Comparison of ENCODE assay signal across 9 mouse cellular contexts in the genomic region with DNA sequence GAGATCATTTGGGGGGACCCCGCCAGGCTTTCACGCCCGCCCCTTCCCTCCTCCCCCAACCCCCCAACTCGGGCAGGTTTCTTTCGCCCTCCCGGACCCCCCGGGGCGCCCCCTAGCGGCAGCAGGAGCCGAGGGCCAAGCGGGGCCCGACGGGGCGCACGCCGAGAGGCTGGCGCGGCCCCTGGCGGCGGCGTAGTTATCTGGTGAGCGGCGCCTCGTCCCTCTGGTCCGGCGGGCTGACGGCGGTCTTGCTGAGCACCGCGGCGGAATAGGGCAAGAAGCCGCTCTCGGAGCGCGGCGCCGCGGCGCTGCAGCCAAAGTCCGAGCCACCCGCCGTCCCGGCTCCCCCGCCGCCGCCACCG. TPM values are rescaled to one million over a fixed set of nuclear protein-coding genes. Genes with fewer than 3 reads are reported as not detected.
DNase-seq lines count a peak whose midpoint lies in the region; ATAC-seq lines count a peak whose summit lies in the region.
"Had no signal": no experiment of that assay in that cellular context is flagged by ENCODE, and none has a peak within 500 bp of the region (broad histone marks: within the 10 kb centered on the region; RNA-seq: fewer than 3 reads in every experiment).

No protein-coding gene starts in this region.

- intact Hi-C loops in left cerebral cortex, postnatal 4 days (cut with DNase I), result loop anchor here (5.0 kb wide), 1 partner anchor 588 kb away; no protein-coding TSS in a partner anchor
- intact Hi-C loops in left cerebral cortex, postnatal 25 days (cut with DNase I), result loop anchor here (2.0 to 5.0 kb wide), 2 partner anchors 47 to 355 kb away; partner anchors contain the start of gene Hoxd8

- H3K36me3 ChIP-seq in embryonic facial prominence, embryonic 12.5 days, result no peaks in the 10 kb centered on the region
- H3K36me3 ChIP-seq in hindbrain, embryonic 11.5 days (ENCODE audit: control insufficient read depth, insufficient read depth, low read length), result no peaks in the 10 kb centered on the region
- H3K36me3 ChIP-seq in liver, embryonic 13.5 days, result no peaks in the 10 kb centered on the region

- peak overlapping the region; percentile 50 for H3K4me2 ChIP-seq in embryonic facial prominence, embryonic 12.5 days (replicated peaks)
- H3K4me2 ChIP-seq in hindbrain, embryonic 11.5 days (replicated peaks; ENCODE audit: low read depth, low read length), result peak overlapping the region; percentile 42
- peak overlapping the region; percentile 53 for H3K4me2 ChIP-seq in liver, embryonic 13.5 days

- peaks cover 73% of the 10 kb centered on the region for H3K27me3 ChIP-seq in embryonic facial prominence, embryonic 12.5 days
- peaks cover 83% of the 10 kb centered on the region for H3K27me3 ChIP-seq in hindbrain, embryonic 11.5 days (ENCODE audit: control insufficient read depth, insufficient read depth, low read length)
- peaks cover 91% of the 10 kb centered on the region for H3K27me3 ChIP-seq in liver, embryonic 13.5 days

- peak overlapping the region; percentile 32 for H3K4me3 ChIP-seq in embryonic facial prominence, embryonic 12.5 days
- H3K4me3 ChIP-seq in hindbrain, embryonic 11.5 days (ENCODE audit: low read depth, low read length), result peak overlapping the region; percentile 35
- H3K4me3 ChIP-seq in liver, embryonic 13.5 days (replicated peaks), result peak overlapping the region; percentile 44

- no peak overlapping the region; the same call in 1 of the 2 replicates for H3K9ac ChIP-seq in embryonic facial prominence, embryonic 12.5 days
- no peak overlapping the region; the same call in 1 of the 2 replicates for H3K9ac ChIP-seq in hindbrain, embryonic 11.5 days (ENCODE audit: low read depth, low read length)
- H3K9ac ChIP-seq in liver, embryonic 13.5 days, result no peak overlapping the region

- no peaks in the 10 kb centered on the region for H3K9me3 ChIP-seq in embryonic facial prominence, embryonic 12.5 days
- H3K9me3 ChIP-seq in hindbrain, embryonic 11.5 days (ENCODE audit: control insufficient read depth, low read length), result no peaks in the 10 kb centered on the region
- H3K9me3 ChIP-seq in liver, embryonic 13.5 days (replicated peaks), result no peaks in the 10 kb centered on the region

- no peak for ATAC-seq in embryonic facial prominence, embryonic 12.5 days (ENCODE audit: insufficient number of reproducible peaks, insufficient read depth, low FRiP score, low TSS enrichment)
- no peak for ATAC-seq in hindbrain, embryonic 11.5 days (ENCODE audit: low FRiP score)
- no peak for ATAC-seq in liver, embryonic 13.5 days (ENCODE audit: low read depth)

- DNase-seq in left cerebral cortex, postnatal 4 days, result peak; percentile 49
- DNase-seq in left cerebral cortex, postnatal 25 days (ENCODE audit: low spot score in 2 of 2), result no peak
- peak; percentile 62 for DNase-seq in hindbrain, embryonic 11.5 days (ENCODE audit: low spot score)
- DNase-seq in liver, embryonic 13.5 days, result no peak
- DNase-seq in retina, postnatal 1 day, result peak; percentile 43
- no peak for DNase-seq in spleen, postnatal 14 days (ENCODE audit: low spot score in 2 of 2)
- no peak for DNase-seq in layer of hippocampus, adult 11-12 months (ENCODE audit: low spot score)

- H3K4me1 ChIP-seq in embryonic facial prominence, embryonic 12.5 days, result peaks cover 9% of the 10 kb centered on the region; the same call in 1 of the 2 replicates
- H3K4me1 ChIP-seq in hindbrain, embryonic 11.5 days (replicated peaks; ENCODE audit: control insufficient read depth, insufficient read depth, low read length), result peaks cover 5% of the 10 kb centered on the region; the same call in 1 of the 2 replicates
- peaks cover 3% of the 10 kb centered on the region; the same call in 1 of the 2 replicates for H3K4me1 ChIP-seq in liver, embryonic 13.5 days (replicated peaks)

- 0% methylated on average over 40 of the region's 47 CpGs for WGBS in embryonic facial prominence, embryonic 12.5 days
- WGBS in hindbrain, embryonic 11.5 days, result 2% methylated on average over 26 of the region's 47 CpGs
- under 1% methylated on average over 37 of the region's 47 CpGs for WGBS in liver, embryonic 13.5 days (ENCODE audit: insufficient replicate concordance)

- no peak overlapping the region for H3K27ac ChIP-seq in embryonic facial prominence, embryonic 12.5 days
- H3K27ac ChIP-seq in hindbrain, embryonic 11.5 days (ENCODE audit: low read depth, low read length), result peak overlapping the region; percentile 42; the same call in 1 of the 2 replicates
- H3K27ac ChIP-seq in liver, embryonic 13.5 days, result no peak overlapping the region
- H3K27ac ChIP-seq: macrophage had no signal

RNA-seq across cellular contexts. Expression of gene Evx2, which starts 4.0 kb away (rescaled TPM):
- total RNA-seq in left cerebral cortex, postnatal 4 days (2021), result not detected
- total RNA-seq in left cerebral cortex, postnatal 25 days (2021), result not detected
- polyA plus RNA-seq in embryonic facial prominence, embryonic 12.5 days (2016; fragmentation: Nextera tagmentation; extraction: Ambion mirVana), result 0.06 TPM in 1 of 2 replicates, not detected in the other
- polyA plus RNA-seq in hindbrain, embryonic 11.5 days (2014; fragmentation: Nextera tagmentation; extraction: Ambion mirVana), result 1.6 and 2.4 TPM in 2 replicates
- not detected in 2 replicates for polyA plus RNA-seq in liver, embryonic 13.5 days (2015; fragmentation: Nextera tagmentation; extraction: Ambion mirVana)
- polyA plus RNA-seq: macrophage had no signal

RNA-seq across cellular contexts. Expression of gene Hoxd13, which starts 12.7 kb away (rescaled TPM):
- not detected for total RNA-seq in left cerebral cortex, postnatal 4 days (2021)
- total RNA-seq in left cerebral cortex, postnatal 25 days (2021), result not detected
- polyA plus RNA-seq in embryonic facial prominence, embryonic 12.5 days (2016; fragmentation: Nextera tagmentation; extraction: Ambion mirVana), result not detected in 2 replicates
- polyA plus RNA-seq in hindbrain, embryonic 11.5 days (2014; fragmentation: Nextera tagmentation; extraction: Ambion mirVana), result 0.15 TPM in 1 of 2 replicates, not detected in the other
- polyA plus RNA-seq in liver, embryonic 13.5 days (2015; fragmentation: Nextera tagmentation; extraction: Ambion mirVana), result not detected in 2 replicates
- polyA plus RNA-seq: macrophage had no signal

RNA-seq across cellular contexts. Expression of gene Hoxd12, which starts 19.4 kb away (rescaled TPM):
- total RNA-seq in left cerebral cortex, postnatal 4 days (2021), result not detected
- not detected for total RNA-seq in left cerebral cortex, postnatal 25 days (2021)
- polyA plus RNA-seq in embryonic facial prominence, embryonic 12.5 days (2016; fragmentation: Nextera tagmentation; extraction: Ambion mirVana), result 0.11 TPM in 1 of 2 replicates, not detected in the other
- polyA plus RNA-seq in hindbrain, embryonic 11.5 days (2014; fragmentation: Nextera tagmentation; extraction: Ambion mirVana), result not detected in 2 replicates
- polyA plus RNA-seq in liver, embryonic 13.5 days (2015; fragmentation: Nextera tagmentation; extraction: Ambion mirVana), result not detected in 2 replicates
- polyA plus RNA-seq: macrophage had no signal

RNA-seq across cellular contexts. Expression of gene Hoxd11, which starts 24.0 kb away (rescaled TPM):
- total RNA-seq in left cerebral cortex, postnatal 4 days (2021), result not detected
- total RNA-seq in left cerebral cortex, postnatal 25 days (2021), result not detected
- polyA plus RNA-seq in embryonic facial prominence, embryonic 12.5 days (2016; fragmentation: Nextera tagmentation; extraction: Ambion mirVana), result not detected in 2 replicates
- polyA plus RNA-seq in hindbrain, embryonic 11.5 days (2014; fragmentation: Nextera tagmentation; extraction: Ambion mirVana), result not detected in 2 replicates
- polyA plus RNA-seq in liver, embryonic 13.5 days (2015; fragmentation: Nextera tagmentation; extraction: Ambion mirVana), result not detected in 2 replicates
- polyA plus RNA-seq: macrophage had no signal

RNA-seq across cellular contexts. Expression of gene Hoxd10, which starts 36.3 kb away (rescaled TPM):
- not detected for total RNA-seq in left cerebral cortex, postnatal 4 days (2021)
- total RNA-seq in left cerebral cortex, postnatal 25 days (2021), result not detected
- polyA plus RNA-seq in embryonic facial prominence, embryonic 12.5 days (2016; fragmentation: Nextera tagmentation; extraction: Ambion mirVana), result not detected in 2 replicates
- polyA plus RNA-seq in hindbrain, embryonic 11.5 days (2014; fragmentation: Nextera tagmentation; extraction: Ambion mirVana), result 0.13 TPM in 1 of 2 replicates, not detected in the other
- polyA plus RNA-seq in liver, embryonic 13.5 days (2015; fragmentation: Nextera tagmentation; extraction: Ambion mirVana), result not detected in 2 replicates
- polyA plus RNA-seq: macrophage had no signal

Comparison
In these comparisons a context has a peak if more than half of its experiments do, and no peak if none do; other contexts are left out.
1. DNase-seq: peak in left cerebral cortex, postnatal 4 days (single experiment), hindbrain, embryonic 11.5 days (single experiment) and retina, postnatal 1 day (single experiment); none in left cerebral cortex, postnatal 25 days (0 of 2), liver, embryonic 13.5 days (single experiment), spleen, postnatal 14 days (0 of 2) and layer of hippocampus, adult 11-12 months (single experiment).
2. Peak in every context shown above with its lines, with median percentiles within 50 percentile points of each other: H3K4me2 ChIP-seq and H3K4me3 ChIP-seq.